Mouse (Mus musculus) forebrain, embryonic 11.5 days (tissue): ENCODE data around the gene Zfp777. TPM values are rescaled to one million over a fixed set of nuclear protein-coding genes. Genes with fewer than 3 reads are reported as not detected.

Experiments
- ATAC-seq: fragments of 200-750 bp; cut with Nextera tagmentation; replicated peaks from 2 replicates; pipeline ENCODE4 v1.8.0; 2017; ENCODE audit warnings: moderate TSS enrichment; ENCODE audit not compliant: low FRiP score
- DNase-seq: peaks from one replicate; pipeline ENCODE4 v3.0.0-alpha.2; 2017; ENCODE audit warnings: low spot score
- H3K27ac ChIP-seq: fragments of 300-500 bp; sonication (generic); 2 replicates; pipeline ENCODE4 v1.5.1; 2014; ENCODE audit warnings: low read depth, low read length
- H3K27me3 ChIP-seq: fragments of 300-500 bp; sonication (generic); 2 replicates; pipeline ENCODE4 v1.6.1; 2014; ENCODE audit warnings: mild to moderate bottlenecking, low read length, mixed read lengths; ENCODE audit not compliant: control insufficient read depth, insufficient read depth
- H3K36me3 ChIP-seq: fragments of 300-500 bp; sonication (generic); 2 replicates; pipeline ENCODE4 v1.6.1; 2014; ENCODE audit warnings: mild to moderate bottlenecking, low read length, moderate library complexity, mixed read lengths; ENCODE audit not compliant: control insufficient read depth, insufficient read depth
- H3K4me1 ChIP-seq: fragments of 300-500 bp; sonication (generic); replicated peaks from 2 replicates; pipeline ENCODE4 v1.6.1; 2014; ENCODE audit warnings: low read length, mixed read lengths; ENCODE audit not compliant: control insufficient read depth, insufficient read depth
- H3K4me2 ChIP-seq: fragments of 300-500 bp; sonication (generic); 2 replicates; pipeline ENCODE4 v1.6.1; 2014; ENCODE audit warnings: low read depth, mild to moderate bottlenecking, low read length, moderate library complexity, mixed read lengths; ENCODE audit not compliant: severe bottlenecking
- H3K4me3 ChIP-seq: fragments of 300-500 bp; sonication (generic); 2 replicates; pipeline ENCODE4 v1.5.1; 2014; ENCODE audit warnings: low read depth, low read length
- H3K9ac ChIP-seq: fragments of 300-500 bp; sonication (generic); 2 replicates; pipeline ENCODE4 v1.6.1; 2014; ENCODE audit warnings: low read length
- H3K9me3 ChIP-seq: fragments of 300-500 bp; sonication (generic); 2 replicates; pipeline ENCODE4 v1.6.1; 2016; ENCODE audit warnings: low read length, mixed read lengths; ENCODE audit not compliant: control insufficient read depth
- WGBS: fragments of 180-500 bp; shearing (Covaris S2); extraction: QIAGEN DNeasy Blood & Tissue Kit; methylation state at CpG from one replicate; pipeline ENCODE4 v1.1.7; 2014; 5-methylcytosine and 5-hydroxymethylcytosine counted together
- microRNA-seq: library from miRNA; unstranded; fragments of <30 nt; microRNA quantifications from one replicate; pipeline ENCODE4, GENCODE M21; 2016; ENCODE audit not compliant: insufficient number of aligned reads
- polyA plus RNA-seq: library from polyadenylated mRNA; unstranded; fragments of >200 nt; fragmentation: Nextera tagmentation; extraction: Ambion mirVana; gene quantifications from 2 replicates; pipeline ENCODE4 v1.2.1, GENCODE M21; 2014

Gene Zfp777
- polyA plus RNA-seq, 1 experiment from 2014 or later, result 10.8 TPM

GRCm38 (mm10) chr6:47974599-47974998 is 74.1 kb downstream of the Zfp777 start:
- WGBS, result 85% methylated on average over 1 of the region's 1 CpGs
- H3K4me2 ChIP-seq, result no peak overlapping the region
- H3K4me1 ChIP-seq, result no peaks in the 10 kb centered on the region
- H3K27me3 ChIP-seq, result no peaks in the 10 kb centered on the region
- ATAC-seq (no peak), DNase-seq (no peak)
- H3K9ac ChIP-seq, result no peak overlapping the region
- no peak overlapping the region for H3K4me3 ChIP-seq
- no peaks in the 10 kb centered on the region for H3K9me3 ChIP-seq
- H3K36me3 ChIP-seq, result no peaks in the 10 kb centered on the region
- no peak overlapping the region for H3K27ac ChIP-seq

Small RNA genes lying within 50 kb of the gene (microRNA-seq; reads per million reads assigned to microRNA genes)
- gene Gm24563, result not detected

Other genes starting within 250 kb of the Zfp777 start
- gene Pdia4, start 235.5 kb downstream of the Zfp777 start, polyA plus RNA-seq, result 252 and 255 TPM in 2 replicates
- 7.3 and 7.6 TPM in 2 replicates for gene Zfp786, start 218.0 kb downstream of the Zfp777 start, polyA plus RNA-seq
- 9.2 and 11.3 TPM in 2 replicates for gene Zfp398, start 213.2 kb downstream of the Zfp777 start, polyA plus RNA-seq
- gene Zfp282, start 171.7 kb downstream of the Zfp777 start, polyA plus RNA-seq, result 17.8 and 19.4 TPM in 2 replicates
- 15.9 and 17.5 TPM in 2 replicates for gene Zfp212, start 128.4 kb downstream of the Zfp777 start, polyA plus RNA-seq
- gene Zfp956, start 95.5 kb downstream of the Zfp777 start, polyA plus RNA-seq, result 7.5 and 7.9 TPM in 2 replicates
- gene Zfp746, start 37.7 kb upstream of the Zfp777 start, polyA plus RNA-seq, result 23.4 and 24.9 TPM in 2 replicates